Mouse (Mus musculus) bone marrow, adult 2 months (tissue): ENCODE measurements around the gene Ndufb4.

ENCODE experiments used
- CTCF ChIP-seq: fragments of 200-500 bp; IDR thresholded peaks from 2 replicates; pipeline ENCODE4 v1.5.1; 2011; ENCODE audit warnings: low read length, control low read depth; ENCODE audit not compliant: control insufficient read depth, insufficient read depth
- POLR2A ChIP-seq: fragments of 200-500 bp; IDR thresholded peaks from 2 replicates; pipeline ENCODE4 v1.6.1; 2011; ENCODE audit warnings: low read depth, mild to moderate bottlenecking, control low read depth, low read length, borderline replicate concordance; ENCODE audit not compliant: control insufficient read depth

DNA sequence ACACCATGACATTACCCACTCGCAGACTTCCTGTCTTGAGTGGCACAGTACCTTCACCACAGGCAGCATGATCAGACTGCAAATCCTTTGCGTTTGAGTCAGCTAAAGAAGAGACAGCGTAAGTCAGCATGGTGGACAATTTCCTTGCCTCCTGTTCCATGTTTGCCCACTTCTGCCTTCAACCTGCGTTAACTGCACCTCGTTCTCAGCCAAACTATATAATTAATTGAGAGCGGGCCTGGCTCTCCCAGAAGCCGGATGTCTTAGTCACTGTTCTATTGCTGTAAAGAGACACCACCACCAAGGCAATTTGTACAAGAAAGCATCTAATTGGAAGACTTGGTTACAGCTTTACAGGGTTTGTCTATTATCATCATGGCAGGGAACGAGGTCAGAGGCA is 26.6 kb upstream of the Ndufb4 start:
- no peak for TF ChIP-seq CTCF
- no peak for TF ChIP-seq POLR2A
